Mouse (Mus musculus) kidney, adult 2 months (tissue): ENCODE measurements at regions not wholly inside any gene's neighbourhood (a gene's known extent, or its start where the extent isn't known, plus 50 kb on each side); places are given as distances from the start of the nearest gene placed in this dataset.

Source experiments
- CTCF ChIP-seq: fragments of 200-500 bp; conservative IDR thresholded peaks from 2 replicates; pipeline ENCODE4 v1.5.1; 2011; ENCODE audit warnings: low read depth, mild to moderate bottlenecking, control low read depth, low read length, moderate library complexity, mixed read lengths; ENCODE audit not compliant: insufficient read depth, insufficient read length
- POLR2A ChIP-seq: fragments of 200-500 bp; IDR thresholded peaks from one replicate; pipeline ENCODE4 v1.6.1; 2011; ENCODE audit warnings: low read depth, low read length, control low read depth

GRCm38 (mm10) chr1:137073857-137074572, 113.8 kb upstream of the Nr5a2 start:
- TF ChIP-seq POLR2A (no peak), CTCF (no peak)
